Mouse (Mus musculus): Measurements from ENCODE around the gene Slc34a3. TPM values are rescaled to one million over a fixed set of nuclear protein-coding genes. Genes with fewer than 3 reads are reported as not detected.
A peak's percentile ranks its signal among the peaks of the same experiment; 100 is the strongest.

Slc34a3 gene
- polyA plus RNA-seq, 1 experiment from 2014 or later: not detected

DNA sequence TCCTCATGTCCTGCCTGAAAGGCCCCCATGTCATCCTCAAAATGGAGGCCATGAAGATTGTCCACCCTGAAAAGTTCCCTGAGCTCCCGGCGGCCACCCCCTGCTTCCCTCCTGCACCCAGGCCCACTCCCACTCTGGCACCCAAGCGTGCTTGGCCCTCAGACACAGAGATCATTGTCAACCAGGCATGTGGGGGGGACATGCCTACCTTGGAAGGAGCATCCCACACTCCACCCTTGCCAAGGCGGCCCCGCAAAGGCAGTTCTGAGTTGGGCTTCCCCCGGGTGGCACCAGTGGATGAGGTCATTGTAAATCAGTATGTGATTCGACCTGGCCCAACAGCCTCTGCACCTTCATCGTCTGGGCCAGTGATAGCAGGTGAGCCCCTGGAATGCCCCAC is 9.2 kb upstream of the Slc34a3 start:
- Histone ChIP-seq H3K36me3 (replicated peaks) (peaks cover 29% of the 10 kb centered on the region), H3K9me3 (no peaks in the 10 kb centered on the region), H3K4me2 (peak overlapping the region; percentile 97), H3K4me3 (replicated peaks) (no peak overlapping the region), H3K9ac (peak overlapping the region; percentile 77; the same call in 1 of the 2 replicates), H3K27me3 (peaks cover 26% of the 10 kb centered on the region), H3K4me1 (peaks cover 31% of the 10 kb centered on the region), H3K27ac (no peak overlapping the region)
- 82% methylated on average over 8 of the region's 8 CpGs for WGBS
- ATAC-seq (ENCODE audit: low FRiP score): no peak

- H3K27ac ChIP-seq: 0 out of 2 replicates have a peak within 1 kb of the TSS, but pooled peaks have one; percentile 61
- peaks cover 32% of the 10 kb centered on the region for H3K27me3 ChIP-seq
- peak within 1 kb of the TSS; percentile 64 for H3K4me3 ChIP-seq (replicated peaks)
- peak within 1 kb of the TSS; percentile 97 for H3K4me2 ChIP-seq
- H3K9ac ChIP-seq: peak within 1 kb of the TSS; percentile 77
- H3K36me3 ChIP-seq (replicated peaks): peaks cover 16% of the 10 kb centered on the region; the same call in 1 of the 2 replicates
- under 1% methylated on average over 32 of the region's 59 CpGs for WGBS
- ATAC-seq (ENCODE audit: low FRiP score): peak; percentile 60
- no peaks in the 10 kb centered on the region for H3K9me3 ChIP-seq
- peaks cover 31% of the 10 kb centered on the region for H3K4me1 ChIP-seq
Observed at GRCm38 (mm10) chr2:25242101-25242506, 7.9 kb upstream of the Slc34a3 start, which contains the start of the genes Rnf208 and Cysrt1. Rnf208 (plus strand) TSS chr2:25242255. Cysrt1 (minus strand) TSS chr2:25242452.

DNA sequence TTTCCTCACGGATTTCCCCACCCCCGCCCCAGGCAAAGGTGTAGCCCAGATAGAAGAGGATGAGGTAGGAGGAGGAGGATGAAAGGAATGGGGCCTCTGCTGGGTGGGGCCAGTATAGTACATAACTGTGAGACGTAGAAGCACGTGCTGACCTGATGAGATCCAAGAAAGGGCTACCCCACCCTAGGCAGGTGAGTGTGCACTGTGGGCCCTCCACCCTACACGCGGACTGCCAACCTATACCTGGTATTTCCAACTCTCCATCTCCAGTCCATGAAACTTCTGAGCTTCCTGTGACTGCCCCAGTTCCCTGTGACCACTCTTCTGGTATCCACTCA is 7.2 kb upstream of the Slc34a3 start:
- peak; percentile 25 for ATAC-seq (ENCODE audit: low FRiP score)
- WGBS: 24% methylated on average over 6 of the region's 6 CpGs
- H3K9ac ChIP-seq: peak overlapping the region; percentile 77
- H3K27me3 ChIP-seq: peaks cover 34% of the 10 kb centered on the region
- H3K4me3 ChIP-seq (replicated peaks): peak overlapping the region; percentile 64
- peaks cover 13% of the 10 kb centered on the region; the same call in 1 of the 2 replicates for H3K36me3 ChIP-seq (replicated peaks)
- H3K4me2 ChIP-seq: peak overlapping the region; percentile 97
- H3K27ac ChIP-seq: 0 out of 2 replicates have a peak overlapping the region, but pooled peaks have one; percentile 61
- no peaks in the 10 kb centered on the region for H3K9me3 ChIP-seq
- H3K4me1 ChIP-seq: peaks cover 31% of the 10 kb centered on the region

DNA sequence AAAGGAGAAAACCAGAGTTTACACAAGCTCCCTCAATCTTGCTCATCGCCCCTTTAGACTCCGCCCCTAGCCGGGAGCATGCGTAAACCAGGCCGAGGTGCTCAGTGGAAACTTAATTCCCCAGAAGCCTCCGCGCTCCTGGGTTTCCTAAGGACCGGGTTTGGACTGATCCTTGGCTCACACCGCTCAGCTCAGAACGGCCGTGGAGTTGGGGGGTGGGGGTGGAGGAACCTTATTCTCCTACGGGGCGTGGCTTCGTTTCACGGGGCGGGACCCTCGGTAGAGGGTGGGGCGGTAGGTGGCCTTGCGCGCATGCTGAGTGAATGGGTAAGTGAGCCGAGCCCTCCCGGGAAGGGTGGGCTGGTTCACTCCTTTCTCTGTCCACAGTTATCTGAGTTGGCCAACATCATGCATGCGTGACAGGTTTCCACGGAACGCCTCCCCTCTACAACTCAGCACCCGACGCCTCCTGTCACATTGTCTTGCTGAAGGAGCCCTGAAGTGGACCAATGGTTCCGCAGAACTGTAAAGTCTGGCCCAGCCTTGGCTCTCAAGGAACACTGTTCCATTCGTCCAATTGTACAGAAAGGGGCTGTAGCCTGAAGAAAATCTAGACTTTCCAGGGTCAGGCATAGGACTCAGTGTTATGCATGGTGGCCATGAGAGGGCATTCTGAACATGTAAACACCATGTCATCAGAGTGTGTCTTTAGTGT is 6.7 kb upstream of the Slc34a3 start:
- H3K9me3 ChIP-seq: no peaks in the 10 kb centered on the region
- H3K4me3 ChIP-seq (replicated peaks): peak overlapping the region; percentile 64
- peaks cover 9% of the 10 kb centered on the region; the same call in 1 of the 2 replicates for H3K36me3 ChIP-seq (replicated peaks)
- peaks cover 31% of the 10 kb centered on the region for H3K4me1 ChIP-seq
- peak overlapping the region; percentile 97 for H3K4me2 ChIP-seq
- peaks cover 40% of the 10 kb centered on the region for H3K27me3 ChIP-seq
- 1% methylated on average over 29 of the region's 29 CpGs for WGBS
- peak; percentile 80 for ATAC-seq (ENCODE audit: low FRiP score)
- H3K27ac ChIP-seq: peak overlapping the region; percentile 61; the same call in 1 of the 2 replicates
- peak overlapping the region; percentile 49 for H3K9ac ChIP-seq

GRCm38 (mm10) chr2:25240310-25240709 is 6.1 kb upstream of the Slc34a3 start:
- peak; percentile 11 for ATAC-seq (ENCODE audit: low FRiP score)
- H3K9ac ChIP-seq: no peak overlapping the region
- H3K4me3 ChIP-seq (replicated peaks): peak overlapping the region; percentile 64
- 0 out of 2 replicates have a peak, but pooled peaks cover 3% of the 10 kb centered on the region for H3K36me3 ChIP-seq (replicated peaks)
- H3K9me3 ChIP-seq: no peaks in the 10 kb centered on the region
- peak overlapping the region; percentile 97 for H3K4me2 ChIP-seq
- peaks cover 45% of the 10 kb centered on the region for H3K27me3 ChIP-seq
- H3K27ac ChIP-seq: 0 out of 2 replicates have a peak overlapping the region, but pooled peaks have one; percentile 61
- WGBS: 46% methylated on average over 8 of the region's 8 CpGs
- H3K4me1 ChIP-seq: peaks cover 31% of the 10 kb centered on the region

GRCm38 (mm10) chr2:25239766-25240165 is 5.6 kb upstream of the Slc34a3 start:
- H3K9ac ChIP-seq: no peak overlapping the region
- no peak for ATAC-seq (ENCODE audit: low FRiP score)
- peaks cover 51% of the 10 kb centered on the region for H3K27me3 ChIP-seq
- H3K4me1 ChIP-seq: peaks cover 31% of the 10 kb centered on the region
- no peak overlapping the region for H3K4me2 ChIP-seq
- no peak overlapping the region for H3K27ac ChIP-seq
- no peak overlapping the region for H3K4me3 ChIP-seq (replicated peaks)
- H3K36me3 ChIP-seq (replicated peaks): 0 out of 2 replicates have a peak, but pooled peaks cover 3% of the 10 kb centered on the region
- 88% methylated on average over 3 of the region's 3 CpGs for WGBS
- H3K9me3 ChIP-seq: no peaks in the 10 kb centered on the region

DNA sequence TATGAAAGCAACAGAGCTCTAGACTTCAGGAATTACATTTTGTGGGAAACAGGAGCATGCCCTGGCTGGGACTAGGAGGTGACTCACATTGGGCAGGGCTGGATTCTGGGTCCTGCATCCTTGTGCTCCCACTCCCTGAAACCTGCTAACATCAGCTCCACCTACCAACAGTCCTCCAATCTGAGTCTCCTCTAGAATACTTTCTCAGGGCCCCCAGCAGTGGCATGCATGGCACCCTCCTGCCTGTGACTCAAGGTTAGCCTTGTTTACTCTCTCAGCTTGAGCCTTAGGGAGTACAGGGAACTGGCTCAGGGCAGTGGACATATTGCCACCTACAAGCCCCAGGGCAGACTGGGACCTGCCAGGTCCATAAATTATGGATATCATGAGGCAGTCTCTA is 3.9 kb upstream of the Slc34a3 start:
- no peak overlapping the region for H3K4me2 ChIP-seq
- H3K4me3 ChIP-seq (replicated peaks): no peak overlapping the region
- H3K4me1 ChIP-seq: peaks cover 26% of the 10 kb centered on the region
- no peak overlapping the region for H3K9ac ChIP-seq
- H3K27ac ChIP-seq: no peak overlapping the region
- no peaks in the 10 kb centered on the region for H3K9me3 ChIP-seq
- no peaks in the 10 kb centered on the region for H3K36me3 ChIP-seq (replicated peaks)
- H3K27me3 ChIP-seq: peaks cover 48% of the 10 kb centered on the region
- ATAC-seq (ENCODE audit: low FRiP score): no peak

- no peak overlapping the region for H3K9ac ChIP-seq
- ATAC-seq (ENCODE audit: low FRiP score): no peak
- H3K36me3 ChIP-seq (replicated peaks): no peaks in the 10 kb centered on the region
- H3K27me3 ChIP-seq: peaks cover 48% of the 10 kb centered on the region
- H3K27ac ChIP-seq: no peak overlapping the region
- 80% methylated on average over 4 of the region's 4 CpGs for WGBS
- H3K9me3 ChIP-seq: no peaks in the 10 kb centered on the region
- peaks cover 21% of the 10 kb centered on the region for H3K4me1 ChIP-seq
- H3K4me3 ChIP-seq (replicated peaks): no peak overlapping the region
- H3K4me2 ChIP-seq: no peak overlapping the region
Observed at GRCm38 (mm10) chr2:25237522-25237921, 3.4 kb upstream of the Slc34a3 start.

DNA sequence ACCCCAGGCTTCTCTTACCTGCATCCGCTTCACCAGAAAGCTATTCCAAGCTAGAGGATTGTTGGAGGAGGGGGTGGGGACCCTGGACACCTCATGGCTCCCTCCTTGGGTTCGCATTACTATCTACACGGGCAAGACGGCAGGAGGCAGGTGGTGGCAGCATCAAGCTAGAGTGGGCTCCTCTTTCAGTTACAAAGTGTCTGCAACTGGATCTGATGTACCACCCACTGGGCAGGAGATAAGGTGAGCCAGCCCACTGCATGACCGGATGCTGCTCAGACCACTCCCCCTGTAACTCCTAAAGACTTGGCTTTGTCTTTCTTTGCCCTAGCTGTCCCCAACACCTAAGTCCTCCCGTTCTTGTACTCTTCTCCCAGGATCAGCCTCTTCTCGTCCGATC is 2.5 kb upstream of the Slc34a3 start, which contains the start of gene Rnf224:
TSS of gene Rnf224 (minus strand) at position 174 of the 400 bp plus-strand sequence.
- Histone ChIP-seq H3K4me2 (no peak within 1 kb of the TSS), H3K4me3 (replicated peaks) (no peak within 1 kb of the TSS), H3K9ac (no peak within 1 kb of the TSS), H3K4me1 (peaks cover 15% of the 10 kb centered on the region), H3K27me3 (peaks cover 55% of the 10 kb centered on the region), H3K27ac (no peak within 1 kb of the TSS), H3K36me3 (replicated peaks) (no peaks in the 10 kb centered on the region), H3K9me3 (no peaks in the 10 kb centered on the region)
- no peak for ATAC-seq (ENCODE audit: low FRiP score)
- 42% methylated on average over 8 of the region's 8 CpGs for WGBS

GRCm38 (mm10) chr2:25234551-25235220 is 522 bp upstream of the Slc34a3 start:
- peaks cover 52% of the 10 kb centered on the region for H3K27me3 ChIP-seq
- H3K27ac ChIP-seq: no peak overlapping the region
- H3K9ac ChIP-seq: no peak overlapping the region
- no peak overlapping the region for H3K4me3 ChIP-seq (replicated peaks)
- no peaks in the 10 kb centered on the region for H3K9me3 ChIP-seq
- WGBS: 79% methylated on average over 5 of the region's 5 CpGs
- H3K4me2 ChIP-seq: no peak overlapping the region
- no peak for ATAC-seq (ENCODE audit: low FRiP score)
- no peaks in the 10 kb centered on the region for H3K4me1 ChIP-seq
- no peaks in the 10 kb centered on the region for H3K36me3 ChIP-seq (replicated peaks)

- peaks cover 49% of the 10 kb centered on the region for H3K27me3 ChIP-seq
- WGBS: 87% methylated on average over 4 of the region's 4 CpGs
- no peak for ATAC-seq (ENCODE audit: low FRiP score)
Observed at GRCm38 (mm10) chr2:25233421-25233820, 743 bp downstream of the Slc34a3 start.

DNA sequence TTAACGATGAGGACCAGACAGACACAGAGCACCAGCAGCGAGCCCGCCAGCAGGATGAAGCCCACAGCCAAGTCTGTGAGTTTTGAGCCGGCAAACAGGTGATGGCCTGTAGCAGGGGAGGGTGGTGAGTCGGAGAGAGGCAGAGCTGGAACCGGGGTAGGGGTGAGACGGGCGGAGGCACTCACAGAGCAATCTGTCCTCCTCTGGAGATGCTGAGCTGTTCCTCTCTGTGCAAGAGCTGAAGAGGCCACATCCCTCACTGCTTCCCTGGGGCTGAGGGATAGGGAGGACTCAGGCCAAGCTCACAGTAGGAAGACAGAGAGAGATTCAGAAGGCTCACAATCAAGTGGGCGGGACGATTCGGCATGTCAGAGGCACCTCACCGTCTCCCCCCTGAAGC is 3.1 kb downstream of the Slc34a3 start:
- H3K4me3 ChIP-seq (replicated peaks): no peak overlapping the region

More at GRCm38 (mm10) chr2:25233421-25233820, 743 bp downstream of the Slc34a3 start:
- no peak overlapping the region for H3K4me2 ChIP-seq
- H3K9ac ChIP-seq: no peak overlapping the region
- H3K4me3 ChIP-seq (replicated peaks): no peak overlapping the region
- no peaks in the 10 kb centered on the region for H3K36me3 ChIP-seq (replicated peaks)
- no peak overlapping the region for H3K27ac ChIP-seq
- H3K9me3 ChIP-seq: no peaks in the 10 kb centered on the region
- peaks cover 6% of the 10 kb centered on the region; the same call in 1 of the 2 replicates for H3K4me1 ChIP-seq

More for the DNA sequence above, 3.1 kb downstream of the Slc34a3 start:
- no peak overlapping the region for H3K27ac ChIP-seq
- 56% methylated on average over 12 of the region's 12 CpGs for WGBS
- H3K9me3 ChIP-seq: no peaks in the 10 kb centered on the region
- no peaks in the 10 kb centered on the region for H3K36me3 ChIP-seq (replicated peaks)
- H3K9ac ChIP-seq: no peak overlapping the region
- peaks cover 37% of the 10 kb centered on the region for H3K27me3 ChIP-seq
- no peak for ATAC-seq (ENCODE audit: low FRiP score)
- H3K4me1 ChIP-seq: peaks cover 6% of the 10 kb centered on the region
- H3K4me2 ChIP-seq: no peak overlapping the region
